Mouse (Mus musculus) ovary, postnatal 14 days (tissue): ENCODE measurements around the gene Thsd4.
"Not testable (repeated sequence)": the region's sequence is repeated elsewhere in the genome, so short reads cannot be mapped to it uniquely, and the experiment has no call there.

Experiments used
- DNase-seq: peaks from one replicate; pipeline ENCODE4 v3.0.0; 2022; ENCODE audit warnings: low spot score

Gene Thsd4

DNA sequence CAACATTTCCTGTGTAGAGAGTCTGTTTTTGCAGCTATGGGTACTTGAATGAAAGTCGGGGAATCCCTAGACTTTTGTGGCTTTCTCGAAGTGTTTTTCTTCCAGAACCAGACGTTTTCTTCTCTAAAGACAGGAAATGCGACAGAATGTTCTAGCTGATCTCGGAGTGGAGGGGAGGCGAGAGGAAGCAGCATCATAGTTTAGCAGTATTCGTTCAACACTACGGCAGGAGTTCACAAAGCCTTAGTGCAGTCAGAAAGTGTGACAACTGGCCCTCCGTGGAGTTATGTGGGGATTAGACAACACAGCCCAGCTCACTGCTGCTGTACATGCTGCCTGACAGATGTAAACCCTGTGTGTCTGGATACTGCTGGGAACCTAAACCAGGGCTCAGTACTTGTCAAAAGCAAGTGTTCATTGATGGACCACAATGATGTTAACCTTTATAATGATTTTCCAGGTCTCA lies 579.9 kb downstream of the Thsd4 start:
- DNase-seq, result no peak

DNA sequence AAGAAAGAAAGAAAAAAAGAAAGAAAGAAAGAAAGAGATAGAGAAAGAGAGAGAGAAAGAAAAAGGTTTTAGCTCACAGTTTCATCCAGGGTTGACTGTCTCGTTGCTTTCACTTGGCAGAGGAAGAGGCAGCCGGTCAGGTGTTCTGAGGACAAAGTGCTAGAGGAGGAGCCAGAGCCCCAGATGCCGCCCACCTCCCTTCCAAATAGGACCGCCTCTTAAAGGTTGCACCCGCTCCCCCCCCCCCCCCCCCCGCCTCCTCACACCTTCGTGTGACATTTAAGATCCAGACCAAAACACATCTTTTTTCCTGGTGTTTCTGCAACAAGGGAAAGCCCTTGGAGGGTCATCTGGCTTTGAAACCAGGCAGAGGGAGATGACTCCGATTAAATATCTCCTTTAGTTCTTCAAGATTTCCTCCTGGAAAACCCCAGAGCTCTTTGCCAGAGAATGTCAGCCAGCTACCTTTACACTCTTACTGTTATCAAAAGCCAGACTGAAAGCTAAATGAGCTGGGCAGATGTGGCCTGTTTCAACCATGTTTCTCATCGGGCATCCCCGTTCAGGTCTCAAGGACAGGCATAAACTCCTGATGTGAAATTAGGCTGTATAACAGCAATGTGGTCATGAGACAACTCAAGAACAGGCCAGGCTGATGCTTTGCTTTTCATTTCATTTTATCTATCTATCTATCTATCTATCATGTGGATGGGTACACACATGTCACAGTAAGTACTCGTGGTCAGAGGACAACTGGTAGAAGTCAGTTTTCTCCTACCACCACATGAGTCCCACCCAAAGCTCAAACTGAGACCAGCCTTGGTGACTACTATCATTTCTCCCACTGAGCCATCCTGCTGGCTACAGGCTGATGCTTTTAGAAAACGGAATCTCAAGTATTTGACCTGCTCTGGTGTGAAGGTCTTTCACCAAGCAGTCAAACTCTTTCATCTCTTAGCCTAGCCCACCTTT lies 580.6 kb downstream of the Thsd4 start:
- no peak for DNase-seq

DNA sequence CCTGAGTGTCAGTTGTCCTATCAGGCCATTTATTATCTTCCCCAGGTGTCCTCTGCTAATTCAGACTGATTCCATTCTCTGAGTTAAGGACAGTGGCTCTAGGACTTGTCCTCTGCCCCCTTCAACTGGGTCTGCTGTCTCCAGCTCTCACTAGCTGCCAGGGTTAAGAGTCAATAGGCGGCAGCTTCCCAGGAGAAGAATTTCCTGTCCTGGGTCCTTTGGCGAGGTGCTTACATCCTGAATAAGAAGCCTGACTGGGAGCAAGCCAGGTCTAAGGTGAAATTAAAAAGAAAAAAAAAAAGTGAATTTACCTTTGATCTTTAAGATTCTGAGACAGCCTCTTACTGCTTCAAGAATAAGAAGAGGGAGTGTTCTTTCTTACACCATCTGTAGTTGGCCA lies 582.2 kb downstream of the Thsd4 start:
- no peak for DNase-seq

DNA sequence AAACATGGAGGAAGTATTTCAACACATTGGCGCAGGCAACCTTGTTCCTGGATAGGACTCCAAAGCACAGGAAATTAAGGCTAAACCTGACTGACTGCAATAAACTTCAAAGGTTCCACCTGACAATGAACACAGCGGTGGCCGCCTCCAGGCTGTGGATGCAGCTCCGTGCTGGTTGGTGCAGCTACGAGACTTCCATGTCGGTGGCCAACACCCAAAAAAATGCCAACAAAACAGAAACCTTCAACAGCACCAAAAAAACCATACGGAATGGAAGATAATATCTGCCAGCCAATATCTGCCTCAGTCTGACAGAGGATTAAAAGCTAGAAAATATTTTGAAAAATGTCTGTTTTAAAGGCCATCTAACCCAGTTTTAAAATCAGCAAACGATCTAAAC lies 583.3 kb downstream of the Thsd4 start:
- no peak for DNase-seq

DNA sequence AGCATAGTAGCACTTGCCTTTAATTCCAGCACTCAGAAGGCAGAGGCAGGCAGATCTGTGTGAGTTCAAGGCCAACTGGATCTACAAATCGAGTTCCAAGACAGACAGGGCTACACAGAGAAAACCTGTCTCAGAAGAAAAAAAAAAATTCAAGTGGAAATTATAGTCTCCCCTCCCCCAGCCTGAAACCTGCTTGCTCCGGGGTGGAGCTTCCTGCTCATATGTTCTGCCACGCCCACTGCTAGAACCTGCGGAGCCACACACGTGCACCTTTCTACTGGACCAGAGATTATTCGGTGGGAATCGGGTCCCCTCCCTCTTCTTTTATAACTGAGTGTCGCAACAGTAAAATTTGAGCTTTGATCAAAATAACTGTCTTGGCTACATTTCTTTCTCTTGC lies 586.0 kb downstream of the Thsd4 start:
- not testable (repeated sequence) for DNase-seq

DNA sequence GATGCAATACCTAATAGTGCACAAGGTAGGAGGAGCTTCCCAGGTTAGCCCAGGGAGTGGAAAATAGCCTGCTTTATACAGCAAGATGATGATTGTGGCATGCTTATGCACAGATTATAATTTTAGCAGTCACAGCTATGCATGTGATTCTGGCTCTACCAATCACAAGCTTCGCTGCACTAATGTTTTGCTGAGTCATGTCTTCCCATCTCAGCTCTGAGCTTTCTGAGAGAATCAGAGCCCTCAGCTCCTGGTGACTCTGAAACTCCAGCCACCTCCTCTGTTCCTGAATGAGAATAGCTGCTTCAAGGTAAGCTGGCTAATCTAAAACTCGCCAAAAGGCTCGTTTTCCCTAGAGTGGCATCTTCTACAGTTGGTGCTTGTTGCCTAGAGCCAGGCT lies 591.6 kb downstream of the Thsd4 start:
- DNase-seq, result no peak
